Mouse (Mus musculus) left cerebral cortex, postnatal 14 days (tissue): ENCODE measurements around the gene Ak1. TPM values are rescaled to one million over a fixed set of nuclear protein-coding genes. Genes with fewer than 3 reads are reported as not detected.

Source experiments
- DNase-seq, 2 experiments: peaks; one replicate each; pipeline ENCODE4 v3.0.0; 2021 to 2022; ENCODE audit warnings: low spot score in 2 of 2, mixed read lengths in 1 of 2
- intact Hi-C: fragments of 180-260 bp; cut with DNase I; formaldehyde crosslinking; loops from one replicate; pipeline ENCODE4 v1.15.1; 2025
- total RNA-seq, 2 experiments: library from RNA; stranded (reverse); gene quantifications; 2 replicates each; pipeline ENCODE4 v1.2.3; 2021

Gene Ak1
- total RNA-seq, 2 experiments from 2014 or later = 162 to 164 TPM

- intact Hi-C loops = loop anchor here (5.0 kb wide), 1 partner anchor 42 kb away; no protein-coding TSS in a partner anchor
- no peak for DNase-seq
Measured at GRCm38 (mm10) chr2:32624111-32624748, 2.7 kb downstream of the Ak1 start.

GRCm38 (mm10) chr2:32625212-32625872, 3.8 kb downstream of the Ak1 start:
- intact Hi-C loops = no loop called here

GRCm38 (mm10) chr2:32625873-32626694, 4.5 kb downstream of the Ak1 start:
- intact Hi-C loops = no loop called here
- peak; percentile 67 to 80 for DNase-seq

More at GRCm38 (mm10) chr2:32625212-32625872, 3.8 kb downstream of the Ak1 start:
- peak; percentile 88 to 92 for DNase-seq

DNA sequence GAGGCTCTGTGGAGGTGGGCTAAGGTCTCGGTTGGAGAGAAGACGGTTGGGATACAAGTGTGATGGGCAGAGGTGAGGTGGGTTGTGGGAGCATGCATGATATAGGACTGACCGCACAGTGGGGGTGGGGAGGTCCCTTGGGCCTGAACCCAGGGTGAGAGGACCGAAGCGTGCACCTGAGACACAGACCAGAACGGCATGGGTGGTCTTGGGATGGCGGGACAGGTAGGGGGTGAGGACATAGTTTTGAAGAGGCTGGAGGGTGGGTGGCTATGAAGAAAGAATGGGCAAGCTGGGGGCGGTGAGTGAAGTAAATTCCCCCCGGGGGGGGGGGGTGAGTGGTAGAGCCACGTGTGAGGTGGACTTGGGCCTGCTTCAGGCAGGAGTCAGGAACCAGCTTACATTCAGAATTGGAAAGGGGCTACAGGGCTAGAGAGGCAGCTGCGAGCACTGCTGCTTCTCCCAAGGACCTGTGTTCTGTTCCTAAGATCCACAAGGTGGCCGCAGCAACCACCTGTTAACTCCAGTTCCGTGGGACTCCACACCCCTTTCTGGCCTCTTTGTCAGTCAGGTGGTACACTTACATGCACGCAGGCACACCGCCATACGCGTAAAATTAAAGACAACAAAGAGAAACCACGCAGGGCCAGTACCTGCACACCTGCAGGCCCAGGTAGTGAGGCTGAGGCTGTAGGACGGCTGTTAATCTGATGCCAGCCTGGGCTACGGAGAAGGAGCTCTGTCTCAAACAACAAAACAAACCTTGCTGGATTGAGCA, 5.9 kb downstream of the Ak1 start:
- intact Hi-C loops = no loop called here
- no peak for DNase-seq

DNA sequence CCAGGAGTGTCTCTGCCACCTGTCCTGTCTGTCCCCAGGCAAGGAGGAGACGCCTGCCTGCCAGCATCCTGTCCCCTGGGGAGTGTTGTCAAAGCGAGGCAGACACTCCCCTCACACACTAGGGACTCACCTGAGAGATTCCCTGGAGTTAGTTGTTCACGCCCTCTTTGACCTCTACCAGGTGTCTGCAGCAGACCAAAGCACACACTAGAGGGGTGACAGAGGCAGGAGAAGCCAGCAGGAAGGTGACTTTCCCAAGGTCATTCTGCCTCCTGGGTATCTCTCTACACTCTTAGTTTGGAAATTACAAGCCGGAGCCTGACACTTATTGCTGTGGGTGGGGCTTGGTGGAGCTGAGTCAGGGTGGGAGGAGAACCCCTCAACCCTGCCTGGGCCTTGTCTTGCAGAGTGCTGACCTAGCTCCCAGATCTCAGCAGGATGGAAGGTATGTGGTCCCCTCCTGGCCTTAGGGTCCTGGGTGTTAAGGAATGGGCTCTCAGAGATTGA, 6.5 kb downstream of the Ak1 start:
- intact Hi-C loops = no loop called here
- no peak for DNase-seq

- intact Hi-C loops = no loop called here
- DNase-seq = peak; percentile 69
Measured at GRCm38 (mm10) chr2:32628729-32629128, 7.2 kb downstream of the Ak1 start.

GRCm38 (mm10) chr2:32629276-32629976, 7.9 kb downstream of the Ak1 start:
- intact Hi-C loops = no loop called here
- DNase-seq = peak; percentile 55 to 78

DNA sequence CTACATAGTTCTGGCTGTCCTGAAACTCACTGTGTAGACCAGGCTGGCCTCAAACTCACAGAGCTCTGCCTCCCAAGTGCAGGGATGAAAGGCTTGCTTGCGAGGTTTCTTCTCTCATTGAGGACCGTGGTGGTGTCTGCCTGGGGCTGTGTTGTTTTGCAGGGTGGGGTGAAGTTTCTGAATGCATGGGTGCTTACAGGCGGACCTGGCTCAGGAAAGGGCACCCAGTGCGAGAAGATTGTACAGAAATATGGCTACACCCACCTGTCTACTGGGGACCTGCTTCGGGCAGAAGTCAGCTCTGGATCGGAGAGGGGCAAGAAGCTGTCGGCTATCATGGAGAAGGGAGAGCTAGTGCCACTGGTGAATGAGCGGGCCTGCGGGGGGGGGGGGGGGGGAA, 8.5 kb downstream of the Ak1 start:
- no peak for DNase-seq
- intact Hi-C loops = no loop called here

- DNase-seq = no peak
- intact Hi-C loops = loop anchor here (1.0 kb wide), 1 partner anchor 58 kb away; no protein-coding TSS in a partner anchor
Measured at GRCm38 (mm10) chr2:32631046-32631445, 9.5 kb downstream of the Ak1 start.

DNA sequence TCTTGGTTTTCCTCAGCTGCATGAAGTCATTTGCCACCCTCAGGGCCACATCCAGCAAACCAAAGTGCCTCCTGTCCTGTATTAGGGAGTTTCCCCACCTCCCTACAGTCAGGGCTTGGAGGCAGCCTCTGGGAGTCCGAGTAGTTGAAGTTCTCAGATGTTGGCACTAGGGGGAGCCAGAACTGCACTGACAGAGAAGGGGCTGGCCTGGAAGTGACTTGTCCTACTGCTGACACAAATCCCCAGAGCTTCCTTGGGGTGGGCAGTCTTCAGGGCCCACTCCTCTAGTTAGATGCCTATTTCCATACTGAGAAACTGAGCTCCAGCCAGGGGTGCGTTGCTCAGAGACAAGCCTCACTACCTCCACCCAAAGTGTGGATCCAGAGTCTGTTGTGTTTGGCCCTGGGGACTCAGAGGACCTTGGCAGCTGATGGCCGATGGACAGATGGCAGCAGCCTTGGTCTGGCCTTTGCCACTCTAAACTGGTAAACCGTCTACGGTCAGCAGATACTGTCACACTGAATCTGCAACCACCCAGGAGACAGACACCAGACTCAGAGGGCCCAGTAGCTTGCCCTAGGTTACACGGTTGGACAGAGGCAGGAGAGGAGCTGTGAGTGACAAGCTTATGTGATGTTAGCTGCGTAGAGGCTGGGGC, 10.3 kb downstream of the Ak1 start:
- intact Hi-C loops = loop anchor here (1.0 kb wide), 1 partner anchor 57 kb away; no protein-coding TSS in a partner anchor

GRCm38 (mm10) chr2:32633660-32634059, 12.1 kb downstream of the Ak1 start:
- DNase-seq = no peak
- intact Hi-C loops = no loop called here

More for the DNA sequence above, 10.3 kb downstream of the Ak1 start:
- DNase-seq = peak; percentile 81 to 82

DNA sequence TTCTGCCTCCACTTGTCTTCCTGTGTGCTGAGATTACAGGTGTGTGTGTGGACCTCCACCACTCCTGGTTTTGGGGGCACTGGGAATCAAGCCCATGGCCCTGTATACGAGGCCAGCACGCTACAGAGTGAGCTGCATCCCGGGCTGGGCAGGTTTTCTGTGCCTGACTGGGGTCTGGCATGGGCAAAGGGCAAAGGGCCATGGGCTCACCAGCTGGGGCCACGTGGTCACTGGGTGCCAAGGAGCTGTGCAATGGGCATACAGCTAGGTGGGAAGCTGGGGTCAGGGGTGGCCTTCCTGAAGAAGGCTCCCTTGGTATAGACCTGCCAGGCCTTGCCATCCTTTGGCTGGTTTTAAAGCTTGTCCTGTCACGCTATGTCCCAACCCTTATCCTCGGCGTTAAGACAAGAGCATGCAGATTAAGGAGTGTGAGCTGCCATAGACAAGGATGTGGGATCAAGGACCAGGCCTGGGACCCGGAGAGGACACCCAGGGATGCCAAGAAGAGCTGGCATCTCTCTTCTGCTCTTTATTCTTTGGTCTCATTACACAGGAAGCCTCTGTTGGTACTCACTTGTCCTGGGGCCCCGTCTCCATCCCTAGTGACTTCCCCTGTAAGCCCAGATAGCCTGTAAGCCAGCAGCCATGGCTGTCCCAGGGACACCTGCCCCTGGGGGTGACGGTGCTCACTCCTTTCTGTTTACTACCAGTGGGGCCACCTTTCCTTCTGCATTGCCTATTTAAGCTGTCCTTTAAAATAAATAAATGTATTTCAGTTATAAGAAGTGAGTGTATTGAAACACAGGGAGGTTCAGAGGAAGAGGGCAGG, 12.9 kb downstream of the Ak1 start:
- intact Hi-C loops = no loop called here
- DNase-seq = no peak

- DNase-seq = no peak
- intact Hi-C loops = no loop called here
Measured at GRCm38 (mm10) chr2:32636617-32637016, 15.1 kb downstream of the Ak1 start.

DNA sequence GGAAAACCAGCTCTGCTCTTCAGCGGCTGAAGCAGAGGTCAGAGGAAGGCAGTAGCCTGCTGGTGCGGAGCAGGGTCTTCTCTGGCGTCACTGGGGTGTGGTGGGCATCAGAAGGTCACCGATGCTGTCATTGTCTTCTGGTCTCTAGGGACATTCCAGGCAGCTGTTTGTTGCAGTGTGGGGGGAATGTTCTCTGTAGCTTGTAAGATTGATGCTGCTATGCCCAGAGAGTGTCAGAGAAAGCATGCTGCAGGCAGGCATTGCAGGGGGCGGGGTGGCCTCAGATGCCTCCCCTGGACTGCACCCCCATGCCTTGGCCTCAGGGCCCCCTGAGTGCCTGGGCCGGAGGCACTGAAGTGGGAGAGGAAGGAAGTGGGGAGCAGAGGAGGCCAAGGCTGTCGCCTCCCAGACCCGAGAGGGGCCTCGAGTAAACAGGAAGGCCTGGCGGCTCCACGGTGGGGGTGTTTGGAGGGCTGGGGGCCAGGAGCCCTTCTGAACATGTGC, 16.3 kb downstream of the Ak1 start:
- intact Hi-C loops = no loop called here
- peak in 1 of 2 experiments; percentile 43 for DNase-seq

- DNase-seq = no peak
- intact Hi-C loops = no loop called here
Measured at GRCm38 (mm10) chr2:32639632-32640031, 18.1 kb downstream of the Ak1 start.

- DNase-seq = no peak
- intact Hi-C loops = no loop called here
Measured at GRCm38 (mm10) chr2:32640550-32641051, 19.0 kb downstream of the Ak1 start.

DNA sequence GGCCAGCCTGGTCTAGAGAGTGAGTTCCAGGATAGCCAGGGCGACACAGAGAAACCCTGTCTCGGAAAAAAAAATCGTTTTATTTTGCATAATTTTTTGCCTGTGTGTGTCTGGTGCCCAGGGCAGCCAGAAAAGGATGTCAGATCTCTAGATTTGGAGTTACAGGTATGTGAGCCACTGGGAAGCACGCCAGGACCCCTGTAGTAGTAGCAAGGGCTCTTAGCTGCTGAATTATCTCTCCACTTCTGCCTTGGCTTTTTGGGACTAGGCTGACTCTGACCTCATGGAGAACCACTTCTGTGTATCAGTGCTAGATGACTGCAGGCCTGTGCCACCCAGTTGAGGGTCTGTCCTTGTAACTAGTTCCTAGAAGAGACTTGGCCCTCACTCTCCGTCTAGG, 20.3 kb downstream of the Ak1 start:
- intact Hi-C loops = no loop called here
- DNase-seq = no peak
